Mouse (Mus musculus) intestine, embryonic 14.5 days (tissue): ENCODE results near the gene Patl2. TPM values are rescaled to one million over a fixed set of nuclear protein-coding genes. Genes with fewer than 3 reads are reported as not detected.

ENCODE experiments used
- ATAC-seq: fragments of 200-750 bp; cut with Nextera tagmentation; replicated peaks from 2 replicates; pipeline ENCODE4 v1.8.0; 2017; ENCODE audit warnings: low read depth, moderate number of reproducible peaks, moderate TSS enrichment, moderate library complexity; ENCODE audit not compliant: low FRiP score, low TSS enrichment
- DNase-seq: peaks from one replicate; pipeline ENCODE4 v3.0.0-alpha.2; 2018; ENCODE audit warnings: low spot score
- H3K27ac ChIP-seq: fragments of 300-500 bp; sonication (generic); 2 replicates; pipeline ENCODE4 v1.5.1; 2014; ENCODE audit warnings: low read depth, mild to moderate bottlenecking, control low read depth
- H3K27me3 ChIP-seq: fragments of 300-500 bp; sonication (generic); replicated peaks from 2 replicates; pipeline ENCODE4 v1.6.1; 2014; ENCODE audit warnings: low read length, control low read depth; ENCODE audit not compliant: control insufficient read depth, insufficient read depth
- H3K36me3 ChIP-seq: fragments of 300-500 bp; sonication (generic); 2 replicates; pipeline ENCODE4 v1.6.1; 2014; ENCODE audit warnings: low read length, control low read depth; ENCODE audit not compliant: control insufficient read depth, insufficient read depth
- H3K4me1 ChIP-seq: fragments of 300-500 bp; sonication (generic); replicated peaks from 2 replicates; pipeline ENCODE4 v1.6.1; 2014; ENCODE audit warnings: low read length, control low read depth, mixed read lengths; ENCODE audit not compliant: control insufficient read depth, insufficient read depth
- H3K4me2 ChIP-seq: fragments of 300-500 bp; sonication (generic); 2 replicates; pipeline ENCODE4 v1.6.1; 2014; ENCODE audit warnings: low read length
- H3K4me3 ChIP-seq: fragments of 300-500 bp; sonication (generic); 2 replicates; pipeline ENCODE4 v1.5.1; 2014; ENCODE audit warnings: low read depth, low read length, control low read depth, mixed read lengths
- H3K9ac ChIP-seq: fragments of 300-500 bp; sonication (generic); 2 replicates; pipeline ENCODE4 v1.6.1; 2014; ENCODE audit warnings: mild to moderate bottlenecking, low read length
- H3K9me3 ChIP-seq: fragments of 300-500 bp; sonication (generic); 2 replicates; pipeline ENCODE4 v1.6.1; 2016; ENCODE audit warnings: low read length, control low read depth; ENCODE audit not compliant: control insufficient read depth
- WGBS: fragments of 180-500 bp; shearing (Covaris S2); extraction: QIAGEN DNeasy Blood & Tissue Kit; methylation state at CpG from one replicate; pipeline ENCODE4 v1.1.7; 2014; 5-methylcytosine and 5-hydroxymethylcytosine counted together
- polyA plus RNA-seq: library from polyadenylated mRNA; unstranded; fragments of >200 nt; fragmentation: Nextera tagmentation; extraction: Ambion mirVana; gene quantifications from 2 replicates; pipeline ENCODE4 v1.2.1, GENCODE M21; 2014

The Patl2 gene
- 0.13 TPM in 1 of 2 replicates, not detected in the other for polyA plus RNA-seq

- no peaks in the 10 kb centered on the region for H3K27me3 ChIP-seq
- no peaks in the 10 kb centered on the region for H3K36me3 ChIP-seq
- no peaks in the 10 kb centered on the region for H3K4me1 ChIP-seq
- no peak within 1 kb of the TSS for H3K4me3 ChIP-seq
- no peaks in the 10 kb centered on the region for H3K9me3 ChIP-seq
- no peak for ATAC-seq
- no peak within 1 kb of the TSS for H3K4me2 ChIP-seq
- no peak within 1 kb of the TSS for H3K9ac ChIP-seq
- WGBS, result 80% methylated on average over 17 of the region's 17 CpGs
- H3K27ac ChIP-seq, result no peak within 1 kb of the TSS
- no peak for DNase-seq
Observed at GRCm38 (mm10) chr2:122186106-122186505, at the start of gene Patl2, which contains the start of gene Terb2. Patl2 (minus strand) TSS chr2:122186189. Terb2 (plus strand) TSS chr2:122186272.

GRCm38 (mm10) chr2:122235425-122235824 lies 49.4 kb upstream of the Patl2 start:
- no peak overlapping the region; the same call in 1 of the 2 replicates for H3K9ac ChIP-seq
- H3K36me3 ChIP-seq, result no peaks in the 10 kb centered on the region
- ATAC-seq, result no peak
- no peak overlapping the region for H3K27ac ChIP-seq
- peak overlapping the region; percentile 59 for H3K4me2 ChIP-seq
- peaks cover 4% of the 10 kb centered on the region; the same call in 1 of the 2 replicates for H3K4me1 ChIP-seq
- H3K4me3 ChIP-seq, result peak overlapping the region; percentile 60
- no peaks in the 10 kb centered on the region for H3K9me3 ChIP-seq
- no peak for DNase-seq
- 89% methylated on average over 2 of the region's 2 CpGs for WGBS
- no peaks in the 10 kb centered on the region for H3K27me3 ChIP-seq

GRCm38 (mm10) chr2:122234611-122235288 lies 48.8 kb upstream of the Patl2 start, which contains the start of gene Sord:
Sord (plus strand) TSS chr2:122234749.
- under 1% methylated on average over 35 of the region's 35 CpGs for WGBS
- peak within 1 kb of the TSS; percentile 59 for H3K4me2 ChIP-seq

GRCm38 (mm10) chr2:122233759-122234557 lies 48.0 kb upstream of the Patl2 start:
- ATAC-seq (peak; percentile 30), DNase-seq (no peak)
- Histone ChIP-seq H3K4me1 (peaks cover 4% of the 10 kb centered on the region; the same call in 1 of the 2 replicates), H3K27ac (peak overlapping the region; percentile 54), H3K36me3 (no peaks in the 10 kb centered on the region), H3K9me3 (no peaks in the 10 kb centered on the region), H3K4me3 (peak overlapping the region; percentile 60), H3K9ac (peak overlapping the region; percentile 50), H3K4me2 (peak overlapping the region; percentile 59), H3K27me3 (no peaks in the 10 kb centered on the region)
- WGBS, result 7% methylated on average over 26 of the region's 26 CpGs

More at GRCm38 (mm10) chr2:122234611-122235288, 48.8 kb upstream of the Patl2 start, which contains the start of gene Sord:
- DNase-seq (peak; percentile 93), ATAC-seq (peak; percentile 92)
- H3K27me3 ChIP-seq, result no peaks in the 10 kb centered on the region
- peak within 1 kb of the TSS; percentile 54 for H3K27ac ChIP-seq
- H3K4me1 ChIP-seq, result peaks cover 4% of the 10 kb centered on the region; the same call in 1 of the 2 replicates
- peak within 1 kb of the TSS; percentile 60 for H3K4me3 ChIP-seq
- H3K36me3 ChIP-seq, result no peaks in the 10 kb centered on the region
- H3K9ac ChIP-seq, result peak within 1 kb of the TSS; percentile 53
- no peaks in the 10 kb centered on the region for H3K9me3 ChIP-seq

- no peaks in the 10 kb centered on the region for H3K36me3 ChIP-seq
- ATAC-seq (no peak), DNase-seq (no peak)
- WGBS, result 60% methylated on average over 5 of the region's 5 CpGs
- no peaks in the 10 kb centered on the region for H3K27me3 ChIP-seq
- H3K4me3 ChIP-seq, result no peak overlapping the region
- H3K4me1 ChIP-seq, result peaks cover 4% of the 10 kb centered on the region; the same call in 1 of the 2 replicates
- H3K4me2 ChIP-seq, result no peak overlapping the region
- no peaks in the 10 kb centered on the region for H3K9me3 ChIP-seq
- H3K27ac ChIP-seq, result no peak overlapping the region
- no peak overlapping the region for H3K9ac ChIP-seq
Observed at GRCm38 (mm10) chr2:122233341-122233740, 47.4 kb upstream of the Patl2 start.

GRCm38 (mm10) chr2:122231616-122232015 lies 45.6 kb upstream of the Patl2 start:
- WGBS, result 91% methylated on average over 9 of the region's 9 CpGs
- ATAC-seq (no peak), DNase-seq (no peak)
- Histone ChIP-seq H3K4me1 (peaks cover 4% of the 10 kb centered on the region; the same call in 1 of the 2 replicates), H3K9me3 (no peaks in the 10 kb centered on the region), H3K27me3 (no peaks in the 10 kb centered on the region), H3K36me3 (no peaks in the 10 kb centered on the region), H3K9ac (no peak overlapping the region), H3K4me2 (no peak overlapping the region), H3K27ac (no peak overlapping the region), H3K4me3 (no peak overlapping the region)

- ATAC-seq, result no peak
- Histone ChIP-seq H3K36me3 (no peaks in the 10 kb centered on the region), H3K4me1 (peaks cover 4% of the 10 kb centered on the region; the same call in 1 of the 2 replicates), H3K9me3 (no peaks in the 10 kb centered on the region), H3K27ac (no peak overlapping the region), H3K4me3 (no peak overlapping the region), H3K27me3 (no peaks in the 10 kb centered on the region), H3K9ac (no peak overlapping the region), H3K4me2 (no peak overlapping the region)
- WGBS, result 87% methylated on average over 6 of the region's 6 CpGs
- DNase-seq, result no peak
Observed at GRCm38 (mm10) chr2:122230395-122230794, 44.4 kb upstream of the Patl2 start.

GRCm38 (mm10) chr2:122223654-122224053 lies 37.7 kb upstream of the Patl2 start:
- Histone ChIP-seq H3K4me2 (no peak overlapping the region), H3K36me3 (no peaks in the 10 kb centered on the region)

More at GRCm38 (mm10) chr2:122223654-122224053, 37.7 kb upstream of the Patl2 start:
- H3K27me3 ChIP-seq, result no peaks in the 10 kb centered on the region
- DNase-seq (no peak), ATAC-seq (no peak)
- H3K9ac ChIP-seq, result no peak overlapping the region
- H3K4me3 ChIP-seq, result no peak overlapping the region
- H3K4me1 ChIP-seq, result no peaks in the 10 kb centered on the region
- H3K9me3 ChIP-seq, result no peaks in the 10 kb centered on the region
- no peak overlapping the region for H3K27ac ChIP-seq
